Mouse (Mus musculus) neutrophil, adult 65 days (primary cell): ENCODE data around the gene Ofd1. TPM values are rescaled to one million over a fixed set of nuclear protein-coding genes. Genes with fewer than 3 reads are reported as not detected.

Experiments
- total RNA-seq: library from RNA; stranded (reverse); gene quantifications from 2 replicates; pipeline ENCODE4 v1.2.4, GENCODE M21; 2023

Gene Ofd1
- 6.1 and 8.9 TPM in 2 replicates for total RNA-seq

DNA sequence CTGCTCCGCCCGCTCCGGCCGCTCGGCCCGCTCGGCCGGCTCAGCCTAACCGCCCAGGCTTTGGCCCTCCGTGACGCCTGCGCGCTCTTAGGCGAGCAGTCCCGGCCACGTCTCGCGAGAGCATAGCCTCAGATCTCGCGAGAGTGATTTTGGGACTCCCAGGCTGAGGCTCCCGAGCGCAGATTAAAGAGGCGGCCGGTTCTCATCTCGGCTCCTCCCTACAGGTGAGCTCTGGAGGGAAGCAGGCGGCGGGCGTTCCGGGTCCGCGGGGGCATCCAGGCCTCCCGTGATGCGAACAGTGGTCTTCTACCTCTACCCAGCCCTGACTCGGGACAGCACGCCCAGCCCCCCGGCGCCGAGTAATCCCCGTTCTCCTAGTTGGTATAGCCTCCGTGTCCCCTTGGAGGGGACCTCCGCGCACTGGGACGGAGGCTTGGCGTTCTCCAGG, at the start of gene Ofd1:
Gene Ofd1, minus strand, starts transcription at position 89 of the 448 bp plus-strand sequence.

DNA sequence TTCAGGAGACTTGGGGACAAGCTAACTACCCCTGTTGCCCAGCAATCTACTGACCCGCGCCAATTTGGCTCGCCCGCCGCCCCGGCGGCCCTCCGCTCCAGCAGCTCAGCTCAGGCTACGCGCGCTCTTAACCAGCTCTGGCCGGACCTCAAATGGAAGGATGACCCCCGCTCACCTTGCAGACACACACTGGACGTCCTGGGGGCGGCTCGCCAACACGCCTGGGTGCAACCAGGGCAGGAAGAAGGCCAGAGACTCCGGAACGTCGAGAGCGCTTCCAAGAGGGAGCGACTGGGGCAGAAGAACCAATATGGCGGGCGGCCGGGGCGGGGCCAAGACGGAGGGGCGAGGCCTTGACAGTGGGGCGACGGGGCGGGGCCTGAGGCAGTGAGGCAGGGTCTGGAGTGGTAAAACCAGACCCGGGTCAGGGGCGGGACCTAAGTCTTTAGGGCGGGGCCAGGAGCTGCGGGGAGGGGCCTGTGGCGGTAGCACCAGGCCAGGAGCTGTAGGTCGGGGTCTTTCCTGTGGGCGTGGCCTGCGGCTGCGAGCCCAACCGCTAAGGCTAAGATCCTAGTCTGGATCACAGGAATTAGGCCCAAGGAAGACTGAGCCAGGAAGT, 39.0 kb upstream of the Ofd1 start, which contains the start of gene Rab9:
Gene Rab9, minus strand, starts transcription at position 503 of the 619 bp plus-strand sequence.

DNA sequence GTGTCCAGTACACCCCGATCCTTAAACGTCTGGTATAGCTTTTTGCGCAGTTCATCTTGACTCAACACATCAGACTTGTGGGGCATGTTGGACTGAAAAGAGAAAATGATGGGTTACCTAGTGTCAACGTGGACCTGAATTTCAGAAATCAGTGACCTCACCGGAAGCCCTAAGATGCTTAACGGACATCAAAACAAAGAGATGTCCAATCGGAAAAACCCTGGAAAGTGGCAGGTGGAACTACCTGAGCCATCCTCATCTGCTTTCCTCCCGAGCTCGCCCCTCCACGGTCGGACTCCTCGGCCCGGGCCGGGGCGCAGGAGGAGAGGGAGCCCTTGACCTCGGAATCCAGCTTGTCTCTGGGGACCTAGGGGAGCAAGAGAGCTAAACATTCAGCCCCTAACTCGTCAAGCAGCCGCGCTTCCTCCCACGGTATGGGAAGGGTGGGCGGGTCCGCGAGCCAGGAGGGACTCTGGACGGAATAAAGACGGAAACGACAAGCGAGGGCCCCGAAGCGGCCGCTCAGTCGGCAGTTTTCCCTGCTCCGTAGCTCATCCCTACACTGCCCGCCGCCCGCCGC, 378 bp downstream of the Ofd1 start, which contains the start of gene Trappc2:
Gene Trappc2, plus strand, starts transcription at position 539 of the 580 bp plus-strand sequence.

Other genes with a start within 250 kb of the Ofd1 start
- gene Gpm6b, start 201.8 kb downstream of the Ofd1 start, total RNA-seq, result not detected in 2 replicates
- 9.9 and 10.4 TPM in 2 replicates for gene Trappc2, start 130 bp downstream of the Ofd1 start, total RNA-seq
- gene Rab9, start 39.2 kb upstream of the Ofd1 start, total RNA-seq, result 21.5 and 23.1 TPM in 2 replicates
- gene Tceanc, start 77.9 kb upstream of the Ofd1 start, total RNA-seq, result 5.2 and 6.0 TPM in 2 replicates
- gene Egfl6, start 145.0 kb upstream of the Ofd1 start, total RNA-seq, result not detected in 2 replicates